Mouse (Mus musculus) limb, embryonic 11.5 days (tissue): ENCODE results near the gene Prkd3. TPM values are rescaled to one million over a fixed set of nuclear protein-coding genes. Genes with fewer than 3 reads are reported as not detected.

Experiments used
- ATAC-seq: fragments of 200-750 bp; cut with Nextera tagmentation; 2 replicates; pipeline ENCODE4 v1.8.0; 2017; ENCODE audit warnings: low read depth; ENCODE audit not compliant: insufficient number of reproducible peaks, low FRiP score, low TSS enrichment
- DNase-seq: peaks from one replicate; pipeline ENCODE4 v3.0.0-alpha.2; 2015; ENCODE audit warnings: low spot score
- H3K27ac ChIP-seq: fragments of 300-500 bp; sonication (generic); replicated peaks from 2 replicates; pipeline ENCODE4 v1.5.1; 2014; ENCODE audit warnings: low read depth, mild to moderate bottlenecking, low read length
- H3K27me3 ChIP-seq: fragments of 300-500 bp; sonication (generic); 2 replicates; pipeline ENCODE4 v1.6.1; 2014; ENCODE audit warnings: mild to moderate bottlenecking, low read length, mixed read lengths; ENCODE audit not compliant: control insufficient read depth, insufficient read depth
- H3K36me3 ChIP-seq: fragments of 300-500 bp; sonication (generic); 2 replicates; pipeline ENCODE4 v1.6.1; 2014; ENCODE audit warnings: mild to moderate bottlenecking, low read length, moderate library complexity, mixed read lengths; ENCODE audit not compliant: control insufficient read depth, insufficient read depth
- H3K4me1 ChIP-seq: fragments of 300-500 bp; sonication (generic); 2 replicates; pipeline ENCODE4 v1.6.1; 2014; ENCODE audit warnings: low read length, mixed read lengths; ENCODE audit not compliant: control insufficient read depth, insufficient read depth
- H3K4me2 ChIP-seq: fragments of 300-500 bp; sonication (generic); 2 replicates; pipeline ENCODE4 v1.6.1; 2014; ENCODE audit warnings: low read depth, mild to moderate bottlenecking, moderate library complexity; ENCODE audit not compliant: severe bottlenecking
- H3K4me3 ChIP-seq: fragments of 300-500 bp; sonication (generic); 2 replicates; pipeline ENCODE4 v1.5.1; 2014; ENCODE audit warnings: low read depth, low read length
- H3K9ac ChIP-seq: fragments of 300-500 bp; sonication (generic); 2 replicates; pipeline ENCODE4 v1.6.1; 2014; ENCODE audit warnings: mild to moderate bottlenecking, low read length
- H3K9me3 ChIP-seq: fragments of 300-500 bp; sonication (generic); 2 replicates; pipeline ENCODE4 v1.6.1; 2016; ENCODE audit warnings: low read length; ENCODE audit not compliant: control insufficient read depth
- WGBS: fragments of 180-500 bp; shearing (Covaris S2); extraction: QIAGEN DNeasy Blood & Tissue Kit; methylation state at CpG from one replicate; pipeline ENCODE4 v1.1.7; 2014; 5-methylcytosine and 5-hydroxymethylcytosine counted together
- polyA plus RNA-seq: library from polyadenylated mRNA; unstranded; fragments of >200 nt; fragmentation: Nextera tagmentation; extraction: Ambion mirVana; gene quantifications from 2 replicates; pipeline ENCODE4 v1.2.1, GENCODE M21; 2014

Prkd3 gene
- polyA plus RNA-seq, 1 experiment from 2014 or later, result 55.4 TPM

- no peak for ATAC-seq
- no peak for DNase-seq
- Histone ChIP-seq H3K9me3 (no peaks in the 10 kb centered on the region), H3K4me3 (no peak overlapping the region), H3K4me1 (no peaks in the 10 kb centered on the region), H3K4me2 (no peak overlapping the region), H3K9ac (no peak overlapping the region), H3K36me3 (no peaks in the 10 kb centered on the region), H3K27ac (no peak overlapping the region), H3K27me3 (no peaks in the 10 kb centered on the region)
- 88% methylated on average over 3 of the region's 3 CpGs for WGBS
Observed at GRCm38 (mm10) chr17:78968500-78968899, 52.1 kb downstream of the Prkd3 start.

DNA sequence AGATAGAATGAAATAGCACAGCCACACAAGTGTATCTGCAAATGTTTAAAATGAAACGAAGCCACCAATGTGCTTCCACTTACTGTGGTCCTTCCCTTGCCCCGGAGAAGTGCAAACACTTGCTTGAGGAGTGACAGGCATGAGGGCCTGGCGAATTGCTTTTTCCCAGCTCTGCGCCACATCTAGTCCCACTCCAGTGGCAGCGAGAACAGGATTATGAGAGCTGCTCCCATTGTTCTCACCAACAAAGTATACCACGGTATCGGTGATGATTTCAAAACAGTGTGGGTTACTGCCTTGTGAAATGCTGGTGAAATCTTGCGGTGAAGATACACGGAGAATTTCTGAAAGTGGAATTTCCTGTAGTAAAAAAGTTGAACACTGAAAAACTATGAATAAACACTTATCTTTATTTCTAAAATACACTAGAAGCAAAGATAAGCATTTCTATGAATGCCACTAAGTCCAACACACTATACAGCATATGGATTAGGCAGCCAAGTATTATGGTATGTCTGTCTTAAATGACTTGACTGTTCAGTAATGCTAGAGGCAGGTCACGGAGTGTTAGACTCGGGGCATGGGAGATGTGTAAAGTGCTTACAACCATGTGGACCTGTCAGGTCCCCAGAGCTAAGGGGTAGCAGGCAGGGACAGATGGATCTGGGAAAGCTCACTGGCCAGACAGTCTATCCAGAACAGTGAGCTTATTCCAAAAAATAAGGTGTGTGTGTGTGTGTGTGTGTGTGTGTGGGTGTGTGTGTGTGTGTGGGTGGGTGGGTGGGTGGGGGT lies 54.3 kb downstream of the Prkd3 start:
- H3K36me3 ChIP-seq, result peaks cover 6% of the 10 kb centered on the region; the same call in 1 of the 2 replicates
- H3K9me3 ChIP-seq, result no peaks in the 10 kb centered on the region
- no peak overlapping the region for H3K4me3 ChIP-seq
- no peaks in the 10 kb centered on the region for H3K4me1 ChIP-seq
- no peak for ATAC-seq
- no peak for DNase-seq
- no peak overlapping the region for H3K4me2 ChIP-seq
- no peaks in the 10 kb centered on the region for H3K27me3 ChIP-seq
- no peak overlapping the region for H3K9ac ChIP-seq
- H3K27ac ChIP-seq, result no peak overlapping the region
- 93% methylated on average over 11 of the region's 11 CpGs for WGBS

GRCm38 (mm10) chr17:78964387-78964786 lies 56.2 kb downstream of the Prkd3 start:
- Histone ChIP-seq H3K4me3 (no peak overlapping the region), H3K4me2 (no peak overlapping the region), H3K27ac (no peak overlapping the region), H3K27me3 (no peaks in the 10 kb centered on the region), H3K36me3 (peaks cover 6% of the 10 kb centered on the region; the same call in 1 of the 2 replicates), H3K9me3 (no peaks in the 10 kb centered on the region), H3K4me1 (no peaks in the 10 kb centered on the region), H3K9ac (no peak overlapping the region)
- DNase-seq, result no peak
- 97% methylated on average over 1 of the region's 1 CpGs for WGBS
- no peak for ATAC-seq

GRCm38 (mm10) chr17:78959473-78959872 lies 61.1 kb downstream of the Prkd3 start:
- Histone ChIP-seq H3K9me3 (no peaks in the 10 kb centered on the region), H3K4me2 (no peak overlapping the region), H3K36me3 (peaks cover 9% of the 10 kb centered on the region; the same call in 1 of the 2 replicates), H3K4me3 (no peak overlapping the region), H3K9ac (no peak overlapping the region), H3K27ac (no peak overlapping the region), H3K27me3 (no peaks in the 10 kb centered on the region), H3K4me1 (no peaks in the 10 kb centered on the region)
- DNase-seq (no peak), ATAC-seq (no peak)
- WGBS, result 71% methylated on average over 6 of the region's 6 CpGs

GRCm38 (mm10) chr17:78953240-78953639 lies 67.4 kb downstream of the Prkd3 start:
- no peaks in the 10 kb centered on the region for H3K9me3 ChIP-seq
- 90% methylated on average over 8 of the region's 8 CpGs for WGBS
- no peaks in the 10 kb centered on the region for H3K4me1 ChIP-seq
- no peak overlapping the region for H3K4me2 ChIP-seq
- ATAC-seq (no peak), DNase-seq (no peak)
- no peak overlapping the region for H3K27ac ChIP-seq
- H3K4me3 ChIP-seq, result no peak overlapping the region
- H3K36me3 ChIP-seq, result peaks cover 12% of the 10 kb centered on the region
- no peak overlapping the region for H3K9ac ChIP-seq
- H3K27me3 ChIP-seq, result no peaks in the 10 kb centered on the region

DNA sequence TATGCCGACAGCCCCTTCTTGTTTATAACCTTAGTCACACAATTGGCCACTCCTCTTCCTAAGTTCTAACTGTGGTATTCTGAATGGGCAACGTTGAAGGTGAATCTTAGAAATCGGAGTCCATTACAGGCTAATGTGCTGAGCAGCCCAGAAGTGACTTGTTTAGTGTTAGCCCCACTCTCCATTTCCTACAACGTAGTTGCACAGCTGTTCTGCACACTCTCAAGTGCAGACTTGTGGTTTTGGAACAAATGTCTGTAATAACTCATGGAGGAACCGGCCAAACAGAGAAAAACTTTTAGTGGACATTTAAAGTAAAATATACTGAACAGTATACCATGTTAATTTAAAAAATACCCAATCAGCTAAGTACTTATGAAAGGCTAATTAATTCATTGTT lies 68.5 kb downstream of the Prkd3 start:
- Histone ChIP-seq H3K4me2 (no peak overlapping the region), H3K9me3 (no peaks in the 10 kb centered on the region), H3K9ac (no peak overlapping the region), H3K36me3 (peaks cover 12% of the 10 kb centered on the region), H3K27me3 (no peaks in the 10 kb centered on the region), H3K4me1 (no peaks in the 10 kb centered on the region), H3K4me3 (no peak overlapping the region), H3K27ac (no peak overlapping the region)
- ATAC-seq (no peak), DNase-seq (no peak)
- WGBS, result 88% methylated on average over 5 of the region's 5 CpGs

GRCm38 (mm10) chr17:78951225-78951624 lies 69.4 kb downstream of the Prkd3 start:
- no peak for DNase-seq
- H3K27ac ChIP-seq, result no peak overlapping the region
- 97% methylated on average over 5 of the region's 5 CpGs for WGBS
- no peak overlapping the region for H3K4me3 ChIP-seq
- peaks cover 12% of the 10 kb centered on the region for H3K36me3 ChIP-seq
- H3K4me2 ChIP-seq, result no peak overlapping the region
- H3K4me1 ChIP-seq, result no peaks in the 10 kb centered on the region
- ATAC-seq, result no peak
- no peaks in the 10 kb centered on the region for H3K27me3 ChIP-seq
- no peaks in the 10 kb centered on the region for H3K9me3 ChIP-seq
- H3K9ac ChIP-seq, result no peak overlapping the region

GRCm38 (mm10) chr17:78942579-78942978 lies 78.0 kb downstream of the Prkd3 start:
- no peaks in the 10 kb centered on the region for H3K4me1 ChIP-seq
- DNase-seq (no peak), ATAC-seq (no peak)
- H3K9me3 ChIP-seq, result no peaks in the 10 kb centered on the region
- no peak overlapping the region for H3K4me2 ChIP-seq
- H3K4me3 ChIP-seq, result no peak overlapping the region
- no peak overlapping the region for H3K27ac ChIP-seq
- 56% methylated on average over 11 of the region's 11 CpGs for WGBS
- H3K27me3 ChIP-seq, result no peaks in the 10 kb centered on the region
- H3K9ac ChIP-seq, result no peak overlapping the region
- H3K36me3 ChIP-seq, result no peaks in the 10 kb centered on the region

DNA sequence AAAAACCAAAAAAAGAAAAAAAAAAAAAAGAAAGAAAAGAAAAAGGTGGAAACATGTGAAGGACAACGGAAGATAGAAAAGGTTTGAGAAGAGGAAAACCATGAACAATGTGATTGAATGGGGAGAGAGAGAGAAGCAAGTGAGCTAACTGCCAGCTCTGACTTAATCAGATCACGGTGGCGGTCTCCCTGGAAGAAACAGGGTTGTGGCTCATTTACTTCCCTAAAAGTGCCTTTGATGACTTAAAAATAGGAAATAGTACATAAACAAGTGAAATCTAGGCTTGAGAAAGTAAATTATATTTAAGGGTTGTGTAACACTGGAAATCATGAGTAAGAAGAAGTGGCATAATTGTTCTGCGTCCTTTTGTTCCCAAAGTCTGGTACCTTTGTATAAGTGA lies 81.7 kb downstream of the Prkd3 start:
- Histone ChIP-seq H3K4me1 (no peaks in the 10 kb centered on the region), H3K4me3 (no peak overlapping the region), H3K27me3 (no peaks in the 10 kb centered on the region), H3K36me3 (peaks cover 8% of the 10 kb centered on the region), H3K4me2 (no peak overlapping the region), H3K9ac (no peak overlapping the region), H3K27ac (no peak overlapping the region), H3K9me3 (no peaks in the 10 kb centered on the region)
- WGBS, result 94% methylated on average over 4 of the region's 4 CpGs
- DNase-seq, result no peak
- ATAC-seq, result no peak
